Mouse (Mus musculus): ENCODE measurements around the gene Nccrp1. TPM values are rescaled to one million over a fixed set of nuclear protein-coding genes. Genes with fewer than 3 reads are reported as not detected.
A peak's percentile ranks its signal among the peaks of the same experiment; 100 is the strongest.
"Not testable (repeated sequence)": the region's sequence is repeated elsewhere in the genome, so short reads cannot be mapped to it uniquely, and the experiment has no call there.

Gene Nccrp1
- polyA plus RNA-seq, 1 experiment = 0.62 TPM

- peak overlapping the region; percentile 64 for H3K4me3 ChIP-seq (ENCODE audit: control insufficient read depth, low read depth, low read length)
- no peaks in the 10 kb centered on the region for H3K27me3 ChIP-seq (ENCODE audit: control insufficient read depth, insufficient read depth, low read length)
- peak overlapping the region; percentile 1; the same call in 1 of the 2 replicates for H3K27ac ChIP-seq (ENCODE audit: control insufficient read depth, insufficient read depth, low read depth, low read length)
- peak; percentile 81 for TF ChIP-seq CTCF (IDR thresholded peaks at IDR 0.05; ENCODE audit: control insufficient read depth, insufficient read depth, insufficient replicate concordance, low read depth, low read length)
- TF ChIP-seq POLR2A (IDR thresholded peaks at IDR 0.05; ENCODE audit: control insufficient read depth, low read depth, low read length) = no peak
- no peaks in the 10 kb centered on the region for H3K36me3 ChIP-seq (ENCODE audit: control insufficient read depth, insufficient read depth, low read length)
- peaks cover 14% of the 10 kb centered on the region for H3K4me1 ChIP-seq (ENCODE audit: control insufficient read depth, insufficient read depth, low read length)
These were observed 18.9 kb downstream of the Nccrp1 start for GRCm38 (mm10) chr7:28527922-28528719.

- H3K36me3 ChIP-seq (ENCODE audit: control insufficient read depth, insufficient read depth, low read length); H3K4me1 ChIP-seq (ENCODE audit: control insufficient read depth, insufficient read depth, low read length); H3K27ac ChIP-seq (ENCODE audit: control insufficient read depth, insufficient read depth, low read depth, low read length); H3K27me3 ChIP-seq (ENCODE audit: control insufficient read depth, insufficient read depth, low read length); H3K4me3 ChIP-seq (ENCODE audit: control insufficient read depth, low read depth, low read length): not testable (repeated sequence)
These were observed 24.5 kb downstream of the Nccrp1 start, which contains the start of gene Ifnl3 for GRCm38 (mm10) chr7:28522536-28522935. Ifnl3 (plus strand) TSS chr7:28522836.

GRCm38 (mm10) chr7:28511441-28511840, 35.6 kb downstream of the Nccrp1 start:
- Histone ChIP-seq H3K27me3 (ENCODE audit: control insufficient read depth, insufficient read depth, low read length) (no peaks in the 10 kb centered on the region), H3K36me3 (ENCODE audit: control insufficient read depth, insufficient read depth, low read length) (no peaks in the 10 kb centered on the region), H3K4me3 (ENCODE audit: control insufficient read depth, low read depth, low read length) (no peak overlapping the region), H3K27ac (ENCODE audit: control insufficient read depth, insufficient read depth, low read depth, low read length) (no peak overlapping the region), H3K4me1 (ENCODE audit: control insufficient read depth, insufficient read depth, low read length) (no peaks in the 10 kb centered on the region)
- TF ChIP-seq CTCF (IDR thresholded peaks at IDR 0.05; ENCODE audit: control insufficient read depth, insufficient read depth, insufficient replicate concordance, low read depth, low read length) (no peak), POLR2A (IDR thresholded peaks at IDR 0.05; ENCODE audit: control insufficient read depth, low read depth, low read length) (no peak)

DNA sequence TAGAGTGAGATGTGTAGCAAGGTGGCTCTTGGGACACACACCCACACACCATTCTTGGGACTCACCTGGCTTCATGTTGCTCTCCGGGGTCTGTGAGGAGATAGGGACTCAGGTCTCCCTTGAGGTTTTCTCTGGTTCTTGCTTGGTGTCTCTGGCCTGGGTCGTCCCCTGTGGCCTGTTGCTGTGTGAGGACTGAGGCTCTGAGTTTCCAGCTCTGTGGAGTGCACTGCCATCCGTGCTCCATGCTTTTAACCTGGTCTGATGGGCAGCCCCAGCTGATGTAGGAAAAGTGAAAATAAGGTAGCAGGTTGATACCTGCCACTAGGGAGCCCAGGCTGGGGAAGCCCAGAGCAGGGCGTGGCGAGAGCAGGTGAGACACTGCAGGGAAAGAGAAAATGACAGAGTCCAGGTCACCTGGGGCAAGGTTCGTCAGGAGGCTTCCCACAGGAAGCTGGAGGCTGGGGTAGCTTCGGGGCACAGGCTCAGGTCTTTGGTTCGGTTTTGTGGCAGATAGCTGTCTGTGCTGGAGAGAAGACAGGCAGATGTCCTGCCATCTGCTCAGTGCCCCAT, 36.6 kb downstream of the Nccrp1 start, which contains the start of gene Ifnl2:
TSS of gene Ifnl2 (minus strand) at position 51 of the 570 bp plus-strand sequence.
- H3K4me3 ChIP-seq (ENCODE audit: control insufficient read depth, low read depth, low read length); H3K27ac ChIP-seq (ENCODE audit: control insufficient read depth, insufficient read depth, low read depth, low read length); H3K4me1 ChIP-seq (ENCODE audit: control insufficient read depth, insufficient read depth, low read length); H3K27me3 ChIP-seq (ENCODE audit: control insufficient read depth, insufficient read depth, low read length); H3K36me3 ChIP-seq (ENCODE audit: control insufficient read depth, insufficient read depth, low read length): not testable (repeated sequence)

- not testable (repeated sequence) for H3K4me3 ChIP-seq (ENCODE audit: control insufficient read depth, low read depth, low read length); H3K36me3 ChIP-seq (ENCODE audit: control insufficient read depth, insufficient read depth, low read length); H3K27ac ChIP-seq (ENCODE audit: control insufficient read depth, insufficient read depth, low read depth, low read length); H3K4me1 ChIP-seq (ENCODE audit: control insufficient read depth, insufficient read depth, low read length); H3K27me3 ChIP-seq (ENCODE audit: control insufficient read depth, insufficient read depth, low read length)
These were observed 37.9 kb downstream of the Nccrp1 start for GRCm38 (mm10) chr7:28509121-28509520.

DNA sequence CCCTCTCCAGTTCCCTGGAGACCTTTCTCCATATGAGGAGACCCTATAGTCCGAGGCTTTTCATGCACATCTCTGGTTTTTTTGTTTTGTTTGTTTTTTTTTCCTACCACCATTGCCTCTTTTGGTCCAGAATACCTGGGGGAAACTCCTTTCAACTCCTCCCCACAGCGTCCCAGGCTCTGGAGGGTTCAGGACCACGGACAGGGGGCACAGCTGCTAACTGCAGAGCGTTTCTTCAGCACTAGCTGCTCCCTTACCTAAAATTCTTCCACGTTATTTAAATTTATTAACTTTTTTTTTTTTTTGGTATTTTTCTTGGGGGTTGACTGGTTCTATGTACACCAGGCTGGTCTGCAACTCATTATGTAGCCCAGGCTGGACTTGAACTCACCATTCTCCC, 41.5 kb downstream of the Nccrp1 start:
- Histone ChIP-seq H3K27ac (ENCODE audit: control insufficient read depth, insufficient read depth, low read depth, low read length) (no peak overlapping the region), H3K36me3 (ENCODE audit: control insufficient read depth, insufficient read depth, low read length) (no peaks in the 10 kb centered on the region), H3K4me1 (ENCODE audit: control insufficient read depth, insufficient read depth, low read length) (no peaks in the 10 kb centered on the region), H3K4me3 (ENCODE audit: control insufficient read depth, low read depth, low read length) (no peak overlapping the region), H3K27me3 (ENCODE audit: control insufficient read depth, insufficient read depth, low read length) (no peaks in the 10 kb centered on the region)
- TF ChIP-seq CTCF (IDR thresholded peaks at IDR 0.05; ENCODE audit: control insufficient read depth, insufficient read depth, insufficient replicate concordance, low read depth, low read length) (no peak), POLR2A (IDR thresholded peaks at IDR 0.05; ENCODE audit: control insufficient read depth, low read depth, low read length) (no peak)

DNA sequence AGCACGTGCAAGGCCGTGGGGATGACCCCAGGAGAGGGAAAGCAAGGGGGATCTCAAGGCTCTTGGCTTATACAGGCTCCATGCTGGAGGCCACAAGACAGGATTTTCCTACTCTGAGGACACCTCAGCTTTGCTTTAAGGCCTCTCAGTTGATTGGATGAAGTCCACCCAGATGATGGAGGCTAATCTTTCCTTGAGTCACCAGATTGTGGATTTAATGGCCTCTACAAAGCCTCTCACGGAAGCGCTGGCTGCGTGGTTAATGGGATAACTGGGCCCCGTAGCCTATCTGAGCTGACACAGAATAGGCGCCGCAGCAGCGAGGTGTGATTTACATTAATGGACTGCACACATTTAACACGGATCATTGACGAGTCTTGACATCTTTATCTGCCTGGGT, 51.6 kb downstream of the Nccrp1 start:
- H3K4me3 ChIP-seq (ENCODE audit: control insufficient read depth, low read depth, low read length) = no peak overlapping the region
- H3K27ac ChIP-seq (ENCODE audit: control insufficient read depth, insufficient read depth, low read depth, low read length) = no peak overlapping the region
- no peak for TF ChIP-seq POLR2A (IDR thresholded peaks at IDR 0.05; ENCODE audit: control insufficient read depth, low read depth, low read length)
- no peak for TF ChIP-seq CTCF (IDR thresholded peaks at IDR 0.05; ENCODE audit: control insufficient read depth, insufficient read depth, insufficient replicate concordance, low read depth, low read length)
- H3K27me3 ChIP-seq (ENCODE audit: control insufficient read depth, insufficient read depth, low read length) = no peaks in the 10 kb centered on the region
- no peaks in the 10 kb centered on the region for H3K36me3 ChIP-seq (ENCODE audit: control insufficient read depth, insufficient read depth, low read length)
- peaks cover 12% of the 10 kb centered on the region for H3K4me1 ChIP-seq (ENCODE audit: control insufficient read depth, insufficient read depth, low read length)

Other genes with a start within 250 kb of the Nccrp1 start
- gene Dll3, start 245.0 kb downstream of the Nccrp1 start, polyA plus RNA-seq (2012; rRNA removed) = 24.9 and 31.9 TPM in 2 replicates
- gene Timm50, start 235.2 kb downstream of the Nccrp1 start, polyA plus RNA-seq (2012; rRNA removed) = 25.6 and 27.6 TPM in 2 replicates
- gene Supt5, start 208.5 kb downstream of the Nccrp1 start, polyA plus RNA-seq (2012; rRNA removed) = 126 and 127 TPM in 2 replicates
- gene Rps16, start 196.6 kb downstream of the Nccrp1 start, polyA plus RNA-seq (2012; rRNA removed) = 227 and 277 TPM in 2 replicates
- 14.7 and 20.1 TPM in 2 replicates for gene Plekhg2, start 174.7 kb downstream of the Nccrp1 start, polyA plus RNA-seq (2012; rRNA removed)
- gene Zfp36, start 167.0 kb downstream of the Nccrp1 start, polyA plus RNA-seq (2012; rRNA removed) = 3.8 and 4.9 TPM in 2 replicates
- gene Med29, start 154.5 kb downstream of the Nccrp1 start, polyA plus RNA-seq (2012; rRNA removed) = 129 and 135 TPM in 2 replicates
- 84.1 and 97.0 TPM in 2 replicates for gene Paf1, start 154.3 kb downstream of the Nccrp1 start, polyA plus RNA-seq (2012; rRNA removed)
- 7.8 and 8.8 TPM in 2 replicates for gene Gmfg, start 109.8 kb downstream of the Nccrp1 start, polyA plus RNA-seq (2012; rRNA removed)
- gene Lrfn1, start 95.3 kb downstream of the Nccrp1 start, polyA plus RNA-seq (2012; rRNA removed) = 1.1 TPM in 2 replicates
- not detected in 2 replicates for gene Ifnl2, start 36.8 kb downstream of the Nccrp1 start, polyA plus RNA-seq (2012; rRNA removed)
- not detected in 2 replicates for gene Ifnl3, start 24.4 kb downstream of the Nccrp1 start, polyA plus RNA-seq (2012; rRNA removed)
- 0.24 and 0.31 TPM in 2 replicates for gene Sycn, start 6.4 kb downstream of the Nccrp1 start, polyA plus RNA-seq (2012; rRNA removed)
- 234 and 246 TPM in 2 replicates for gene Samd4b, start 50.9 kb upstream of the Nccrp1 start, polyA plus RNA-seq (2012; rRNA removed)
- 21.5 and 23.6 TPM in 2 replicates for gene Pak4, start 50.9 kb upstream of the Nccrp1 start, polyA plus RNA-seq (2012; rRNA removed)
- 7.5 and 11.7 TPM in 2 replicates for gene Acp7, start 84.1 kb upstream of the Nccrp1 start, polyA plus RNA-seq (2012; rRNA removed)
- 15.8 and 16.3 TPM in 2 replicates for gene Fbxo27, start 145.6 kb upstream of the Nccrp1 start, polyA plus RNA-seq (2012; rRNA removed)
- gene Fbxo17, start 169.6 kb upstream of the Nccrp1 start, polyA plus RNA-seq (2012; rRNA removed) = 7.2 and 8.1 TPM in 2 replicates
- gene Mrps12, start 194.6 kb upstream of the Nccrp1 start, polyA plus RNA-seq (2012; rRNA removed) = 29.5 and 39.3 TPM in 2 replicates
- 12.5 and 13.6 TPM in 2 replicates for gene Sars2, start 194.7 kb upstream of the Nccrp1 start, polyA plus RNA-seq (2012; rRNA removed)
- gene Ccer2, start 208.9 kb upstream of the Nccrp1 start, polyA plus RNA-seq (2012; rRNA removed) = not detected in 2 replicates
- gene Sirt2, start 219.5 kb upstream of the Nccrp1 start, polyA plus RNA-seq (2012; rRNA removed) = 144 and 203 TPM in 2 replicates
- 134 and 152 TPM in 2 replicates for gene Nfkbib, start 220.3 kb upstream of the Nccrp1 start, polyA plus RNA-seq (2012; rRNA removed)
- gene Rinl, start 241.7 kb upstream of the Nccrp1 start, polyA plus RNA-seq (2012; rRNA removed) = 1.1 and 1.6 TPM in 2 replicates

All from testis, adult 2 months (tissue).